Mouse (Mus musculus): ENCODE data around the gene Klhdc2.

Gene Klhdc2

DNA sequence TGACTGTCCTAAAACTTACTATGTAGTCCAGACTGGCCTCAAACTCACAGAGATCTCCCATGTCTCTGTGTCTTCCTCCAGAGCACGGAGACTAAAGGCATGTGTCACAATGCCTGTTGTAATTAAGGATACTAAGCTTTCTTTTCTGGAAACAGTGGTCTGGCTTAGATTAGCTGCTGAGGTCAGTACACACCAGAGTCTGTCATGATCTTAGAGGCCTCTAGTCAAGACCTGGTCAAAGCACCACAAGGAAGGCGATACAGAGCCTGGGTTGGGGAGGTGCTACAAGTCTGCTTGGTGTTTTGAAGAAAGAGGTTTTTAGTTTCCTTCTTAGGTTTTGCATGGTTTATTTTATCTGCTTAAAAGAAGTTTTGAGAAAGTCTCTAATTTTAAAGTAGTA, 3.9 kb downstream of the Klhdc2 start:
- no peak for DNase-seq (ENCODE audit: low spot score)

DNA sequence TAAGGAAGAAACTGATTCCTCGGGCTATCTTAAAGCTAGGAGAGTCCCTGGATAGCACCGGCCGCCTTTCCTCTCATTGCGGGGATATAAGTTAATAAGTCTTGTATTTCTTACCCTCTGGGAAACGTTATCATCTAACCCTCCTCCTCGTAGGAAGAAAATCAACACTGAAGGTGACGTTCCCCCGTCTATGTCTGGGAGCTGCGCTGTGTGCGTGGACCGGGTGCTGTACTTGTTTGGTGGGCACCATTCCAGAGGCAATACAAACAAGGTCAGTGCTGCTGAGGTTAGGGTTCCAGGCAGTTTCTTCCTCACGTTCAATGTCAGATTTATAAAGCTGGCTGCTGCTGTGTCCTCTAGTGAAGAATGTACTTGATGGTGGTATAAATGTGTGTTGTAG, 5.7 kb downstream of the Klhdc2 start:
- no peak for DNase-seq (ENCODE audit: low spot score)

DNA sequence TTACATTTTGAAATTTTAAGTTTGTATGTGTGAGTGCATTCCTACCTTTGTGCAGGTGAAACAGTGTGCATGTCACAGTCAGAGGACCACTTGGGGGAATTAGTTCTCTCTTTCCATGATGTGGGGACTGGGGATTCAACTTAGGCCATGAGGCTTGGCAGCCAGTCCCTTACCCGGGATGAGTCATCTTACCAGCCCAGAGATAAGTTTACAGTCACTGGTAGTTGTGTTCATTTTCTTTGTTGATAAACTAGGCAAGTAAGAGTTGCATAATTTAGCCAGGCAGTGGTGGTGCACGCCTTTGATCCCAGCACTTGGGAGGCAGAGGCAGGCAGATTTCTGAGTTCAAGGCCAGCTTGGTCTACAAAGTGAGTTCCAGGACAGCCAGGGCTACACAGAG, 7.6 kb downstream of the Klhdc2 start:
- DNase-seq (ENCODE audit: low spot score), result no peak

DNA sequence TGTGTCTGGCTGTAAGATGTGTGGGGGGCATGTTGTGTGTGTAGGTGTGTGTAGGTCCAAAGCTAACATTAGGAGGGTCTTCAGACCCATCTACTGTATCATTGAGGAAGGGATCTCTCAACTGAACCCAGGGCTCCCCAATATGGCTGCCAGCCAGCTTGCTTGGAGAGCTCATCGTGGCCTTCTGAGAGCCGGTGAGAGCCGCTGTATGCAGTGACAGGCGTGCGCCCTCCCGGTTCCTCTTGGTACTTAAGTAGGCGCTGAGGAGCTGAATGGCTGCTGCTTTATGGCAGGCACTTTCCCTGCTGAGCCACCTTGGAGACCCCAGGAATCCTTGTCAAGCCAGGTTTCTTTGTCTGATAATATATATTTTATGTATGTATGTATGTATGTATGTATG, 9.9 kb downstream of the Klhdc2 start:
- DNase-seq (ENCODE audit: low spot score), result no peak

DNA sequence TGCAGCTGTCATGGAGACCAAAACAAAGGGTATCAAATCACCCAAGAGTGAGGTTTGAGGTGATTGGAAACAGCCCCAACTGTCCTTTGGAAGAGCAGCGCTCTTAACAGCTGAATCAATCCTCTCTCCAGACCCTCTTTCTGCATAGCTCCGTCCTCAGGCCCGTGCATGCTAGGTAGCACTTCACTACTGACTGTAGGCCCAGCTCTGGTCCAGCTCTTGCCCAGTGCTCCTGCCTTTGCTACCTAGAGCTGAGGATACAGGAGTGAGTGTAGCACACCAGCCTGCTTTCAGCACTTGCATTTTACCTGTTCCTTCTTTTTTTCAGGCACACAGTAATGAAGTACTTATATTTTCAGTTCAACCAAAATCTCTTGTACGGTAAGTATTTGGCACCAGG, 13.2 kb downstream of the Klhdc2 start:
- DNase-seq (ENCODE audit: low spot score), result no peak

GRCm38 (mm10) chr12:69318431-69318830, 21.9 kb downstream of the Klhdc2 start:
- DNase-seq (ENCODE audit: low spot score), result no peak

DNA sequence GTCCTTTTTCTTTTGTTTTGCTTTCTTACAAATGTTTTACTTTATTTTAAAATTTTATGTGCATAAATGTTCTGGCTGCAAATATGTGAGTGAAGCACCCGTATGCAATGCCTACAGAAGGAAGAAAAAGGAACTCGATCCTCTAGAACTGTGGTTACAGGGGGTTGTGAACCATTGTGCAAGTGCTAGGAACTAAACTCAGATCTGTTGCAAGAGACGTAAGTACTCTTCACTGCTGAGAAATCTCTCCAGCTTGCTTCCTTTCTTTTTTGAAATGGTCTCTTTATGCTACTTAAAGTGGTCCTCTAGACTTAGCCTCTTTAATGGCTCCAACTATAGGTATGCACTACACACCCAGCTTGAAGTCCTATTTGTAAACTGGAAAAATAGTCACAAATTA, 34.7 kb downstream of the Klhdc2 start:
- no peak for DNase-seq (ENCODE audit: low spot score)

DNA sequence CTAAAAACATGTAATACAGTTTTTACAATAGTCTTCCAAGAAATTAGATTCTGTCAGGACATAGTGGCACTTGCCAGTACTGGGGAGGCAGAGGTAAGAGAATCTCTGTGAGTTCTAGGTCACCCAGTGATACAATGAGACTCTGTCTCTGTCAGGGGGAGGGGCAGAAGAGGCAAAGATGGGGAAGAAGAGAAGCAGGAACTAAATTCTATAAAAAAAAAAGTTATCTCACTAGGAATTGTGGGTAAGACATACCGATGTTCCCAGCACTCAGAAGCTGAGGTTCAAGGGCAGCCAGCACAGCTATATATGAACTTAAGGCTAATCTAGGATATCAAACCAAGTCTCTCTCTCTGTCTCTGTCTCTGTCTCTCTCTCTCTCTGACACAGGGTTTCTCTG, 35.7 kb downstream of the Klhdc2 start:
- no peak for DNase-seq (ENCODE audit: low spot score)

DNA sequence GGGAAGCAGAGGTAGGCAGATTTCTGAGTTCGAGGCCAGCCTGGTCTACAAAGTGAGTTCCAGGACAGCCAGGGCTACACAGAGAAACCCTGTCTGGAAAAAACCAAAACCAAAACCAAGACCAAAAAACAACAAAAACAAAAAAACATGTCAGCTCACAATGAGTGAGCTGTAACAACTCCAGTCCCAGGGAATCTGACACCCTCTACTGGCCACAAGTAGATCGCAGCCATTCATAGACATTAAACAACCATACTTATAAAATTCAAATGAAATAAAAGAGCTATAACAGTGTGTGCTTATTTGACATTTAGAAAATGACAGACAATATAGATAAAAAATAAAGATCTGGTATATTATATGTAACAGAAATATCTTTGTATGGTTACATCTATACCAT, 37.1 kb downstream of the Klhdc2 start:
- DNase-seq (ENCODE audit: low spot score), result no peak

DNA sequence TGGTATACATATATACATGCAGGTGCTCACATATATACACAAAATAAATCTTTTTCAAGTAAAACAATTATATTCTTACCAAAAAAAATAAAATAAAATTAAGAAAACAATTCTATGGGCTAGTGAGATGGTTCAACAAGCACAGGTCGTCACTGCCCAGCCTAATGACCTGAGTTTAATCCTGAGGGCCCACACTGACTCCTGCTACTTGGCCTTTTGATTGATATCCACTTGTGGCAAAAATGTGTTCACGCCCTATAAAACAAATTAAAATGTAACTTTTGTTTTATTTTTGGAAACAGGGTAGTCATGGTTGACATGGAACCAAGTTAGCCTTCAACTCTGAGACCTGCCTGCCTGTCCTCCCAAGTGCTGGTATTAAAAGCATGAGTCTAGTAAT, 53.4 kb downstream of the Klhdc2 start:
- no peak for DNase-seq (ENCODE audit: low spot score)

GRCm38 (mm10) chr12:69351685-69352084, 55.2 kb downstream of the Klhdc2 start:
- DNase-seq (ENCODE audit: low spot score), result no peak

GRCm38 (mm10) chr12:69356546-69357299, 60.2 kb downstream of the Klhdc2 start, which contains the start of gene Nemf:
Nemf (minus strand) TSS chr12:69357165.
- DNase-seq (ENCODE audit: low spot score), result peak; percentile 85

DNA sequence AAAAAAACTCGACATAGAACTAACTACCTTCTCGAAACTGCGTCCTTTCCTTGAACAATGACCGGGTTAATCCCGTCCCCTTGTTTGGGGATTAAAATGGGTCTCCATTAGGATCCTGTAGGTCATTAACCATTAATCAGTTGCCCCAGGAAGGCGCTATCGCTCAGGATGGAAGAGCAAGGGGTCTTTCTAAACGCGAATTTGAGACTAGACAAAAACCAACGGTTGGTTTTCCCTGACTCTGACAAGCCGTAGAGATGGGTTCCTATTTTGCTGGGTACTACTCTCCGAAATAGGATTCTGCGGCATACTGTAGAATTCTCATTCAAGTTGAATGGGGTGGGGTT, 60.8 kb downstream of the Klhdc2 start:
- no peak for DNase-seq (ENCODE audit: low spot score)

Measured in yolk sac, embryonic 10.5 days (tissue).